Mouse (Mus musculus): ENCODE measurements around the gene Selplg. TPM values are rescaled to one million over a fixed set of nuclear protein-coding genes. Genes with fewer than 3 reads are reported as not detected.

Selplg gene
- polyA plus RNA-seq, 1 experiment from 2014 or later: 2.0 TPM

DNA sequence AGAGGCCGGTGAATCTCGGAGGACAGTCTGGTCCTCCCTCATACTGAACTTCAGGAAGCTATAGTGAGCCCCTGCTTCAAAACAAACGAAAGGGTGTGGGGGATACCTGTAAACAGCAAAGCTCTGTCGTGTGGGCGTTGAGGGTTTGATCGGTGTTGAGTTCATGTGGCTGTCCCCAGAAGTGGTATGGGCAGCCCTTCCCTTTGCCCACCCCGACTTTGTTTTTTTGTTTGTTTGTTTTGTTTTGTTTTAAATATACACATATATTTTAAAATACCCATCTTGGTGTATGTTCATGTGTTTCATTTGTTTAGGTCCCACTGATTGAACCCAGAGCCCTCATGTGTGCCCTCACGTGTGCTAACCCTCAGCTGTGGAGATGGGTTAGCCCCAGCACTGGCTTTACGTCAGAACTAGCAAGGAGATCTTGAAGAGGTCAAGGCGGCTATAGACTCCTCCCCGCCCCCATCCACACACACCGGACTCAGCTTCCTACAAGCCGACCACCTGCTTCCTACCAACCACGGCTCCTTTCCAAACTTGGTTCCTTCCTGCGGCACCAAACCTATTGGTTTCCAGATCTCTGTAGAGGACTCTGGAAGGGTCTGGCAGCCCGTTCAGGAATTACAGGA is 988 bp upstream of the Selplg start:
- H3K4me3 ChIP-seq (ENCODE audit: low read depth, low read length): no peak overlapping the region
- H3K9ac ChIP-seq (ENCODE audit: low read depth, low read length): no peak overlapping the region
- ATAC-seq: no peak
- no peak overlapping the region for H3K4me2 ChIP-seq (ENCODE audit: low read length)
- no peaks in the 10 kb centered on the region for H3K4me1 ChIP-seq (ENCODE audit: control insufficient read depth, insufficient read depth, low read length)
- H3K27ac ChIP-seq (ENCODE audit: low read length): no peak overlapping the region
- no peaks in the 10 kb centered on the region for H3K9me3 ChIP-seq (replicated peaks; ENCODE audit: control insufficient read depth, low read length, poor library complexity, severe bottlenecking)
- 75% methylated on average over 16 of the region's 16 CpGs for WGBS
- H3K36me3 ChIP-seq (ENCODE audit: control insufficient read depth, insufficient read depth, low read length): no peaks in the 10 kb centered on the region
- H3K27me3 ChIP-seq (ENCODE audit: control insufficient read depth, insufficient read depth, low read depth, low read length): no peaks in the 10 kb centered on the region

DNA sequence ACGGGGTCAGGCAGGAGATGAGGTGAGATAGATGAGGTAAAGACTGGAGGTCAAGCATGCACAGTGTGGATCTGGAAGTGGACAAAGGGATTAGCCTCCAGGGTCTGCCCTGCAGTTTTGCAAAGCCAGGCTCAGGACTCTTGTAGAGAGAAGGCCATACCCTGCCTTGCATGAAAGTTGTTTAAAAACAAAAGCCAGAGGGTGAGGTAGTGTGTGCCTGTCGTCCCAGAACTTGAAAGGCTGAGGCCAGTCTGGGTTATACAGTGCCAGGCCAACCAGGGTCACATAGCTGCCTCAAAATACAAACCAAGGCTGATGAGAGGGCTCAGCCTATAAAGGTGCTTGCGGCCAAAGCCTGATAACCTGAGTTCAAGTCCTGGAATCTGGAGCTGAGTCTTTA is 703 bp downstream of the Selplg start:
- Histone ChIP-seq H3K27me3 (ENCODE audit: control insufficient read depth, insufficient read depth, low read depth, low read length) (no peaks in the 10 kb centered on the region), H3K36me3 (ENCODE audit: control insufficient read depth, insufficient read depth, low read length) (no peaks in the 10 kb centered on the region), H3K9ac (ENCODE audit: low read depth, low read length) (no peak overlapping the region), H3K4me3 (ENCODE audit: low read depth, low read length) (no peak overlapping the region), H3K9me3 (replicated peaks; ENCODE audit: control insufficient read depth, low read length, poor library complexity, severe bottlenecking) (no peaks in the 10 kb centered on the region), H3K4me1 (ENCODE audit: control insufficient read depth, insufficient read depth, low read length) (no peaks in the 10 kb centered on the region), H3K27ac (ENCODE audit: low read length) (no peak overlapping the region), H3K4me2 (ENCODE audit: low read length) (no peak overlapping the region)
- 46% methylated on average over 3 of the region's 3 CpGs for WGBS
- ATAC-seq: no peak

DNA sequence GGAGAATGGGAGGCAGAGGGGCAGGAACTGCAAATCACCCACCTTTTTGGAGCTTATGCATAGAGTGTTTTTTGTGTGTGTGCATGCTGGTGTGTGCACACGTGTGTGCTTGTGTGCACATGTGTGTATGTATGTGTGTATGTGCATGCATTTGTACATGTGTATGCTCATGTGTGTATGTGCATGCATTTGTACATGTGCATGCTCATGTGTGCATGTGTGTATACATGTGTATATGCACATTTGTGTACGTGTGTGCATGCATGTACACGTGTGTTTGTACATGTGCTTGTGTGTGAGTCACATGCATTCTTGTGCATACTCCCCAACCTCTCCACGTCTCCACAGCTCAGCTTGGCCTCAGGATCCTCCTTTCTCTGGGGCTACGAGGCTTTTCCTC is 1.6 kb downstream of the Selplg start:
- 93% methylated on average over 5 of the region's 5 CpGs for WGBS
- Histone ChIP-seq H3K4me1 (ENCODE audit: control insufficient read depth, insufficient read depth, low read length) (no peaks in the 10 kb centered on the region), H3K4me3 (ENCODE audit: low read depth, low read length) (no peak overlapping the region), H3K27me3 (ENCODE audit: control insufficient read depth, insufficient read depth, low read depth, low read length) (no peaks in the 10 kb centered on the region), H3K27ac (ENCODE audit: low read length) (no peak overlapping the region), H3K9me3 (replicated peaks; ENCODE audit: control insufficient read depth, low read length, poor library complexity, severe bottlenecking) (no peaks in the 10 kb centered on the region), H3K4me2 (ENCODE audit: low read length) (no peak overlapping the region), H3K36me3 (ENCODE audit: control insufficient read depth, insufficient read depth, low read length) (no peaks in the 10 kb centered on the region), H3K9ac (ENCODE audit: low read depth, low read length) (no peak overlapping the region)
- no peak for ATAC-seq

DNA sequence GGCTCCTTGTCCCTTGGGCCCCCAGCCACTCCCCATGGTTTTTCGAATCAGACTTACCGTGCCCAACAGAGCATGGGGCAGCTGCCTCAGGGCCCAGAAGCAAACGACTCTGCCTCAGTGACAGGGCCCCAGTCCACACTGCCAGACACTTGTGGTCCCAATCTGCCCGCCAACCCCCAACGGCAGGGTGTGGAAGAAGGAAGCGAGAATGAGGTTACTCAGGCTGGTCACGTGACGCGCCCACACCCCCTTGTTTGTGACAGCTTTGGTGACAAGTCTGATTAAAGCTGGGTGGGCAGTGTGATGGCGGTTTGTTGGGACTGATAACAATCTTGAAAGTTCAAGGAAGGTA is 2.2 kb downstream of the Selplg start:
- no peaks in the 10 kb centered on the region for H3K4me1 ChIP-seq (ENCODE audit: control insufficient read depth, insufficient read depth, low read length)
- WGBS: 76% methylated on average over 10 of the region's 10 CpGs
- no peak overlapping the region for H3K27ac ChIP-seq (ENCODE audit: low read length)
- H3K9me3 ChIP-seq (replicated peaks; ENCODE audit: control insufficient read depth, low read length, poor library complexity, severe bottlenecking): no peaks in the 10 kb centered on the region
- no peak for ATAC-seq
- H3K9ac ChIP-seq (ENCODE audit: low read depth, low read length): no peak overlapping the region
- H3K4me3 ChIP-seq (ENCODE audit: low read depth, low read length): no peak overlapping the region
- H3K27me3 ChIP-seq (ENCODE audit: control insufficient read depth, insufficient read depth, low read depth, low read length): no peaks in the 10 kb centered on the region
- H3K4me2 ChIP-seq (ENCODE audit: low read length): no peak overlapping the region
- no peaks in the 10 kb centered on the region for H3K36me3 ChIP-seq (ENCODE audit: control insufficient read depth, insufficient read depth, low read length)

DNA sequence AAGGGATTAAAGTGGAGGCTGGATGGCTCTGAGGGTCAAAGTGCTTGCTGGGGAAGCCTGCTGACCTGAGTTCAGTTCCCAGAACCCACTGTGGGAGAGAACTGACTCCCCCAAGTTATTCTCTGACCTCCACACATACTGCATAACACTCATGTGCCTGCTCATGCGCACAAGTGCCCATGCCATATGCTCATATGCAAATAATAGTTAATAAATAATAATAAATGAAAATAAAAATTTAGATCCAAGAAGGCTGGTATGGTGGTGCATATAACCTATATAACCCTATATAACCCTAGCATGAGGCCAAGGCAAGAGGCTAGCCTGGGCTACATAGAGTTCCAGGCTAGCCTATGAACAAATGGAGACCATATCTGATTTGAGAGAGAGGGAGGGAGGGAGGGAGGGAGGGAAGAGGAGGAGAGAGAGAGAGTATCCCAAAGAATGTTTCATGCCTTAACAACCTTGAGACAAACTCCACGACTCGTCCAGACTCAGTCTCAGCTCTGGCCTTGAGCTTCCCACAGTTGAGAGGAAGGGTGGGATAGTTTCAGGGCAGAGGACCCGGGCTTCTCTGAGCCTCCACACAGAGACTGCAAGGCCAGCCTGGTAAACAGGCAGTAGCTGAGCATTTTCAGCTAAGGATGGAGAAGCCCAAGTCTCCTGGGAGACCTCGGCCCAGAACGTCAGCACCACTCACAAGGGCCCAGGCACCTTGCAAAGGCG is 2.7 kb downstream of the Selplg start:
- no peak overlapping the region for H3K4me2 ChIP-seq (ENCODE audit: low read length)
- H3K27ac ChIP-seq (ENCODE audit: low read length): no peak overlapping the region
- no peak for ATAC-seq
- H3K27me3 ChIP-seq (ENCODE audit: control insufficient read depth, insufficient read depth, low read depth, low read length): no peaks in the 10 kb centered on the region
- no peak overlapping the region for H3K9ac ChIP-seq (ENCODE audit: low read depth, low read length)
- H3K9me3 ChIP-seq (replicated peaks; ENCODE audit: control insufficient read depth, low read length, poor library complexity, severe bottlenecking): no peaks in the 10 kb centered on the region
- no peak overlapping the region for H3K4me3 ChIP-seq (ENCODE audit: low read depth, low read length)
- 84% methylated on average over 7 of the region's 7 CpGs for WGBS
- no peaks in the 10 kb centered on the region for H3K4me1 ChIP-seq (ENCODE audit: control insufficient read depth, insufficient read depth, low read length)
- H3K36me3 ChIP-seq (ENCODE audit: control insufficient read depth, insufficient read depth, low read length): no peaks in the 10 kb centered on the region

DNA sequence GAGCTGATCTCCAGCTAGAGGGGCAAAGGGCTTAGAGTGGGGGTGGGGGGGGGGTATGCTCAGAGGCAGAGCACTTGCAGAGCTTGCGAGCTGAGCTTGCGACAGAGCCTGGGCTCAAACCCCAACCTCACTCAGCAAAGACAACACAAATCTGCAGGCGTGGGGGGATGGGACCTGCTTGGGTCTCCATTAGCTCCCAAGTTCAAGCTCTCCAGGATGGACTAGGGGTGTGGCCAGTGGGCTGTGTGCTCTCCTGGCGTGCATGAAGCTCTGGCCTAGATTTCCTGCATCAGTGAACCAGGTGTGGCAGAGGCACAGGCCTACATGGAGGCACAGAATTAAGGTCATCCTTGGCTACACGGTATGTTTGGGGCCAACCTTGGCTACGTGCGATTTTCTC is 4.0 kb downstream of the Selplg start:
- Histone ChIP-seq H3K4me1 (ENCODE audit: control insufficient read depth, insufficient read depth, low read length) (no peaks in the 10 kb centered on the region), H3K36me3 (ENCODE audit: control insufficient read depth, insufficient read depth, low read length) (no peaks in the 10 kb centered on the region), H3K9me3 (replicated peaks; ENCODE audit: control insufficient read depth, low read length, poor library complexity, severe bottlenecking) (no peaks in the 10 kb centered on the region), H3K9ac (ENCODE audit: low read depth, low read length) (no peak overlapping the region), H3K27me3 (ENCODE audit: control insufficient read depth, insufficient read depth, low read depth, low read length) (no peaks in the 10 kb centered on the region), H3K4me3 (ENCODE audit: low read depth, low read length) (no peak overlapping the region), H3K4me2 (ENCODE audit: low read length) (no peak overlapping the region), H3K27ac (ENCODE audit: low read length) (no peak overlapping the region)
- 72% methylated on average over 7 of the region's 7 CpGs for WGBS
- ATAC-seq: no peak

DNA sequence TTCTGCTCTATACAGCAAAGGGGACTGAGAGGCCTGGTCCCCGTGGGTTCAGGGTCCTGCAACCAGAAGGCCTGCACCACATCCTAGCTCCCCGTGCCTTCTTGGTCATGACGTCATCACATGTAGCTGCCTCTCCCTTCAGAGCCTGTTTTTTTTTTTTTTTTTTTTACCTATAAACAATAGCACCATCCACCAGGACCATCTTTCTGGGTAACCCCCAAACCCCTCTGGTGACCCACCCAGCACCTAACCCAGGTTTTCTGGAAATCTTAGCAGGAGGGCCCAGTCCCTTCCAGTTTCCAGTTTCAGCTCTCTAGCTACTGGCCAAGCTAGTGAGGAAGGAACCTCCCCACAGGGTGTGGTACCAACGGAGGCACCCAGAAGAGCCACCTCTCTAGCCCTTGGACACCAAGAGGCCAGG is 4.4 kb downstream of the Selplg start:
- Histone ChIP-seq H3K9me3 (replicated peaks; ENCODE audit: control insufficient read depth, low read length, poor library complexity, severe bottlenecking) (no peaks in the 10 kb centered on the region), H3K4me1 (ENCODE audit: control insufficient read depth, insufficient read depth, low read length) (no peaks in the 10 kb centered on the region), H3K4me2 (ENCODE audit: low read length) (no peak overlapping the region), H3K36me3 (ENCODE audit: control insufficient read depth, insufficient read depth, low read length) (no peaks in the 10 kb centered on the region), H3K4me3 (ENCODE audit: low read depth, low read length) (no peak overlapping the region), H3K27me3 (ENCODE audit: control insufficient read depth, insufficient read depth, low read depth, low read length) (no peaks in the 10 kb centered on the region), H3K27ac (ENCODE audit: low read length) (no peak overlapping the region), H3K9ac (ENCODE audit: low read depth, low read length) (no peak overlapping the region)
- ATAC-seq: no peak
- WGBS: 62% methylated on average over 4 of the region's 4 CpGs

DNA sequence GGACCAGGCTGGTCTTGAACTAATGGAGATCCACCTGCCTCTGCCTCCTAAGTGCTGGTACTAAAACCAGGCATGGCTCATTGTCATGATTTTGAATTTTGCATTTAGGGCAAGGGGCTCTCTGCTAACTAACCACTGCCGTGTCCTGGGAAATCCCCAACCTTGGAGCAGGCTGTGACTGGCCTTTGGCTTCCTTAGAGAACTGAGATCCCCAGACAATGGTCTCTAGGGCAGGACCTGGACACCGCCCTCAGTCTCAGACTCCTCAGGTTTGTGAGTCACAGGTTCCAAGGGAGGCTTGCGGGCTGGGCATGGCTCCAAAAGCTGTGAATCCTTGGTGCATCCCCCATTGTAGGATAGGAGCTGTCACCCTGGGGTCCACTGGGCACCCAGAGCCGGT is 5.8 kb downstream of the Selplg start:
- 92% methylated on average over 4 of the region's 4 CpGs for WGBS
- Histone ChIP-seq H3K9ac (ENCODE audit: low read depth, low read length) (no peak overlapping the region), H3K27me3 (ENCODE audit: control insufficient read depth, insufficient read depth, low read depth, low read length) (no peaks in the 10 kb centered on the region), H3K4me3 (ENCODE audit: low read depth, low read length) (no peak overlapping the region), H3K4me1 (ENCODE audit: control insufficient read depth, insufficient read depth, low read length) (no peaks in the 10 kb centered on the region), H3K27ac (ENCODE audit: low read length) (no peak overlapping the region), H3K4me2 (ENCODE audit: low read length) (no peak overlapping the region), H3K36me3 (ENCODE audit: control insufficient read depth, insufficient read depth, low read length) (no peaks in the 10 kb centered on the region), H3K9me3 (replicated peaks; ENCODE audit: control insufficient read depth, low read length, poor library complexity, severe bottlenecking) (no peaks in the 10 kb centered on the region)
- no peak for ATAC-seq

DNA sequence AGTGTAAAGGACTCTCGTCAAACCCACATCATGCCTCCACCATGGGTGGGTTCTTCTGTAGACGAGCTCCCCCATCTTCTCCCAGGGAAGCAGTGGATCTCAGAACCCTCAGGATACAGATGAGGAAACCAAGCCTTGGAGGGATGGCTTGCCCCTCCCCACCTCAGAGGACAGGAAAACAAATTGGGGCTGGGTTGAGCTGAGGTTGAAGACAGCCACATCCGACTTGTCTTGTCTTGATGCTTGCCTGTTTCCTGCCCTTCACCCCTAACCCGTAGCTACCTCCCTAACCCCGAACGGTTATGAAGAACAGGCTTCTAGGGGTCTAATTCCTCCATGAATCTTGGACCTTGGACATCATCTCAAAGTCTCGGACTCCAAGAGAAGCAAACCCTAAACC is 6.9 kb downstream of the Selplg start:
- WGBS: 89% methylated on average over 7 of the region's 7 CpGs
- Histone ChIP-seq H3K9me3 (replicated peaks; ENCODE audit: control insufficient read depth, low read length, poor library complexity, severe bottlenecking) (no peaks in the 10 kb centered on the region), H3K36me3 (ENCODE audit: control insufficient read depth, insufficient read depth, low read length) (no peaks in the 10 kb centered on the region), H3K4me2 (ENCODE audit: low read length) (no peak overlapping the region), H3K4me3 (ENCODE audit: low read depth, low read length) (no peak overlapping the region), H3K27me3 (ENCODE audit: control insufficient read depth, insufficient read depth, low read depth, low read length) (no peaks in the 10 kb centered on the region), H3K4me1 (ENCODE audit: control insufficient read depth, insufficient read depth, low read length) (no peaks in the 10 kb centered on the region), H3K9ac (ENCODE audit: low read depth, low read length) (no peak overlapping the region), H3K27ac (ENCODE audit: low read length) (no peak overlapping the region)
- no peak for ATAC-seq

All from midbrain, embryonic 16.5 days (tissue).